Mouse (Mus musculus) heart, embryonic 15.5 days (tissue): ENCODE measurements around the gene Prmt7. TPM values are rescaled to one million over a fixed set of nuclear protein-coding genes. Genes with fewer than 3 reads are reported as not detected.

Experiments used
- ATAC-seq: fragments of 200-750 bp; cut with Nextera tagmentation; replicated peaks from 2 replicates; pipeline ENCODE4 v1.8.0; 2017; ENCODE audit warnings: low read depth, moderate TSS enrichment; ENCODE audit not compliant: insufficient number of reproducible peaks, insufficient read depth, low FRiP score
- H3K27ac ChIP-seq: fragments of 300-500 bp; sonication (generic); 2 replicates; pipeline ENCODE4 v1.5.1; 2015; ENCODE audit warnings: mild to moderate bottlenecking, inconsistent platforms
- H3K27me3 ChIP-seq: fragments of 300-500 bp; sonication (generic); 2 replicates; pipeline ENCODE4 v1.6.1; 2015; ENCODE audit warnings: inconsistent platforms
- H3K36me3 ChIP-seq: fragments of 300-500 bp; sonication (generic); 2 replicates; pipeline ENCODE4 v1.6.1; 2015; ENCODE audit warnings: mild to moderate bottlenecking, inconsistent platforms
- H3K4me1 ChIP-seq: fragments of 300-500 bp; sonication (generic); replicated peaks from 2 replicates; pipeline ENCODE4 v1.6.1; 2015; ENCODE audit warnings: inconsistent platforms
- H3K4me2 ChIP-seq: fragments of 300-500 bp; sonication (generic); 2 replicates; pipeline ENCODE4 v1.6.1; 2015; ENCODE audit warnings: inconsistent platforms, mild to moderate bottlenecking, moderate library complexity
- H3K4me3 ChIP-seq: fragments of 300-500 bp; sonication (generic); 2 replicates; pipeline ENCODE4 v1.5.1; 2015; ENCODE audit warnings: mild to moderate bottlenecking, inconsistent platforms
- H3K9ac ChIP-seq: fragments of 300-500 bp; sonication (generic); 2 replicates; pipeline ENCODE4 v1.6.1; 2015; ENCODE audit warnings: mild to moderate bottlenecking, inconsistent platforms
- H3K9me3 ChIP-seq: fragments of 300-500 bp; sonication (generic); replicated peaks from 2 replicates; pipeline ENCODE4 v1.6.1; 2016; ENCODE audit warnings: inconsistent platforms
- WGBS: fragments of 180-500 bp; shearing (Covaris S2); methylation state at CpG from one replicate; pipeline ENCODE4 v1.1.7; 2015; ENCODE audit warnings: mixed read lengths; 5-methylcytosine and 5-hydroxymethylcytosine counted together
- polyA plus RNA-seq: library from polyadenylated mRNA; unstranded; fragments of >200 nt; fragmentation: Nextera tagmentation; extraction: Ambion mirVana; gene quantifications from 2 replicates; pipeline ENCODE4 v1.2.1, GENCODE M21; 2015

Prmt7 gene
- polyA plus RNA-seq, 1 experiment from 2014 or later, result 28.0 TPM

- no peak for ATAC-seq
- Histone ChIP-seq H3K27ac (no peak overlapping the region), H3K9ac (no peak overlapping the region), H3K4me1 (no peaks in the 10 kb centered on the region), H3K4me2 (no peak overlapping the region), H3K4me3 (no peak overlapping the region), H3K9me3 (no peaks in the 10 kb centered on the region), H3K36me3 (no peaks in the 10 kb centered on the region), H3K27me3 (no peaks in the 10 kb centered on the region)
- 76% methylated on average over 20 of the region's 20 CpGs for WGBS
These were observed 82.0 kb downstream of the Prmt7 start for GRCm38 (mm10) chr8:106292484-106293396.

GRCm38 (mm10) chr8:106298261-106298660, 87.5 kb downstream of the Prmt7 start:
- Histone ChIP-seq H3K4me1 (peaks cover 3% of the 10 kb centered on the region), H3K4me3 (no peak overlapping the region), H3K9ac (no peak overlapping the region), H3K9me3 (no peaks in the 10 kb centered on the region), H3K36me3 (no peaks in the 10 kb centered on the region), H3K27ac (peak overlapping the region; percentile 60), H3K27me3 (no peaks in the 10 kb centered on the region), H3K4me2 (no peak overlapping the region)
- WGBS, result 34% methylated on average over 5 of the region's 5 CpGs
- ATAC-seq, result no peak

- H3K4me1 ChIP-seq, result peaks cover 3% of the 10 kb centered on the region
- H3K9ac ChIP-seq, result no peak overlapping the region
- peak overlapping the region; percentile 60 for H3K27ac ChIP-seq
- no peaks in the 10 kb centered on the region for H3K27me3 ChIP-seq
- H3K9me3 ChIP-seq, result no peaks in the 10 kb centered on the region
- 38% methylated on average over 1 of the region's 1 CpGs for WGBS
- no peak overlapping the region for H3K4me2 ChIP-seq
- H3K36me3 ChIP-seq, result no peaks in the 10 kb centered on the region
- no peak overlapping the region for H3K4me3 ChIP-seq
- no peak for ATAC-seq
These were observed 88.1 kb downstream of the Prmt7 start for GRCm38 (mm10) chr8:106298846-106299245.

GRCm38 (mm10) chr8:106299686-106300085, 89.0 kb downstream of the Prmt7 start:
- 85% methylated on average over 3 of the region's 3 CpGs for WGBS
- no peak for ATAC-seq
- peaks cover 3% of the 10 kb centered on the region for H3K4me1 ChIP-seq
- no peaks in the 10 kb centered on the region for H3K9me3 ChIP-seq
- no peaks in the 10 kb centered on the region for H3K36me3 ChIP-seq
- no peak overlapping the region for H3K4me3 ChIP-seq
- H3K27me3 ChIP-seq, result no peaks in the 10 kb centered on the region
- H3K27ac ChIP-seq, result no peak overlapping the region
- no peak overlapping the region for H3K9ac ChIP-seq
- H3K4me2 ChIP-seq, result no peak overlapping the region

GRCm38 (mm10) chr8:106300739-106301715, 90.3 kb downstream of the Prmt7 start:
- Histone ChIP-seq H3K27ac (peak overlapping the region; percentile 32; the same call in 1 of the 2 replicates), H3K27me3 (no peaks in the 10 kb centered on the region), H3K4me1 (peaks cover 3% of the 10 kb centered on the region), H3K9me3 (no peaks in the 10 kb centered on the region), H3K4me2 (no peak overlapping the region), H3K36me3 (no peaks in the 10 kb centered on the region), H3K9ac (no peak overlapping the region), H3K4me3 (no peak overlapping the region)
- 61% methylated on average over 9 of the region's 9 CpGs for WGBS
- ATAC-seq, result no peak

Other genes with a start within 250 kb of the Prmt7 start
- 34.1 and 44.5 TPM in 2 replicates for gene Slc12a4, start 244.8 kb upstream of the Prmt7 start, polyA plus RNA-seq
- gene Dpep3, start 231.5 kb upstream of the Prmt7 start, polyA plus RNA-seq, result not detected in 2 replicates
- 12.5 and 15.0 TPM in 2 replicates for gene Dus2, start 219.6 kb upstream of the Prmt7 start, polyA plus RNA-seq
- 0.29 TPM in 1 of 2 replicates, not detected in the other for gene Dpep2nb, start 205.0 kb upstream of the Prmt7 start, polyA plus RNA-seq
- 10.6 and 11.6 TPM in 2 replicates for gene Ddx28, start 199.1 kb upstream of the Prmt7 start, polyA plus RNA-seq
- 3.4 and 4.9 TPM in 2 replicates for gene Nfatc3, start 152.1 kb upstream of the Prmt7 start, polyA plus RNA-seq
- gene Esrp2, start 74.0 kb upstream of the Prmt7 start, polyA plus RNA-seq, result 1.5 and 6.1 TPM in 2 replicates
- gene Pla2g15, start 60.5 kb upstream of the Prmt7 start, polyA plus RNA-seq, result 7.0 and 9.4 TPM in 2 replicates
- gene Slc7a6, start 42.1 kb upstream of the Prmt7 start, polyA plus RNA-seq, result 29.6 and 33.3 TPM in 2 replicates
- 19.5 and 22.2 TPM in 2 replicates for gene Slc7a6os, start within 50 bp of the Prmt7 start, polyA plus RNA-seq
- 2.5 and 3.6 TPM in 2 replicates for gene Smpd3, start 127.1 kb downstream of the Prmt7 start, polyA plus RNA-seq
- gene Zfp90, start 204.4 kb downstream of the Prmt7 start, polyA plus RNA-seq, result 12.7 and 15.5 TPM in 2 replicates